Mouse (Mus musculus): Measurements from ENCODE around the gene Ankrd12. TPM values are rescaled to one million over a fixed set of nuclear protein-coding genes. Genes with fewer than 3 reads are reported as not detected.
A peak's percentile ranks its signal among the peaks of the same experiment; 100 is the strongest.

Ankrd12 gene
- total RNA-seq, 2 experiments from 2014 or later = 21.0 to 23.1 TPM

- DNase-seq = no peak
Observed at GRCm38 (mm10) chr17:65930158-65930826, 146.6 kb downstream of the Ankrd12 start.

GRCm38 (mm10) chr17:65929319-65929978 is 147.4 kb downstream of the Ankrd12 start:
- no peak for DNase-seq

- no peak for DNase-seq
Observed at GRCm38 (mm10) chr17:65927077-65927476, 149.8 kb downstream of the Ankrd12 start.

- no peak for DNase-seq
Observed at GRCm38 (mm10) chr17:65924218-65924617, 152.7 kb downstream of the Ankrd12 start.

- no peak for DNase-seq
Observed at GRCm38 (mm10) chr17:65921975-65922374, 154.9 kb downstream of the Ankrd12 start.

- DNase-seq = no peak
Observed at GRCm38 (mm10) chr17:65919235-65919634, 157.7 kb downstream of the Ankrd12 start.

- DNase-seq = peak; percentile 86
Observed at GRCm38 (mm10) chr17:65916135-65916668, 160.7 kb downstream of the Ankrd12 start.

Other genes starting within 250 kb of the Ankrd12 start
- gene Ralbp1, start 191.3 kb downstream of the Ankrd12 start, total RNA-seq (2021) = 10 to 100 TPM; 32.4 to 37.4 TPM
- 10 to 100 TPM; 63.3 to 70.0 TPM for gene Twsg1, start 125.9 kb downstream of the Ankrd12 start, total RNA-seq (2021)
- gene Ndufv2, start 24.5 kb upstream of the Ankrd12 start, total RNA-seq (2021) = 100 to 1,000 TPM; 725 to 798 TPM
- gene Washc1, start 34.5 kb upstream of the Ankrd12 start, total RNA-seq (2021) = 10 to 100 TPM; 28.5 to 35.5 TPM
- 1 to 10 TPM; 5.4 to 8.6 TPM for gene Ddx11, start 46.4 kb upstream of the Ankrd12 start, total RNA-seq (2021)